Mouse (Mus musculus): Measurements from ENCODE around the gene Gm21750. TPM values are rescaled to one million over a fixed set of nuclear protein-coding genes. Genes with fewer than 3 reads are reported as not detected.

Gene Gm21750
- total RNA-seq, 1 experiment: not detected

GRCm38 (mm10) chr14:73670091-73670490, 9.1 kb downstream of the Gm21750 start:
- TF ChIP-seq ZC3H11A (IDR thresholded peaks at IDR 0.05; ENCODE audit: borderline replicate concordance, low read depth, low read length) (no peak), CHD2 (IDR thresholded peaks at IDR 0.05; ENCODE audit: low read depth, low read length) (no peak), MAFK (IDR thresholded peaks at IDR 0.05; ENCODE audit: insufficient read depth, low read depth, low read length) (no peak), HCFC1 (IDR thresholded peaks at IDR 0.05; ENCODE audit: borderline replicate concordance, insufficient read depth, low read length) (no peak), ZNF384 (IDR thresholded peaks at IDR 0.05; ENCODE audit: low read depth, low read length) (no peak)
- no peak overlapping the region for H3K27ac ChIP-seq (ENCODE audit: insufficient read depth, low read depth, low read length, poor library complexity, severe bottlenecking)
- no peak for DNase-seq (ENCODE audit: low read depth, low spot score)
- no peak overlapping the region for H3K4me3 ChIP-seq (ENCODE audit: insufficient read depth in 1 of 2, low read depth in 1 of 2, low read length in 2 of 2, poor library complexity in 1 of 2, severe bottlenecking in 1 of 2)
- H3K9me3 ChIP-seq (ENCODE audit: control insufficient read depth, insufficient read depth, low read depth, low read length): no peaks in the 10 kb centered on the region
- in situ Hi-C loops (cut with MboI; ENCODE audit: low sequenced_read_pairs in 2 of 2, unreplicated experiment in 2 of 2): no loop called here
- H3K4me1 ChIP-seq (ENCODE audit: control insufficient read depth in 2 of 2, insufficient read depth in 2 of 2, low read length in 2 of 2, poor library complexity in 1 of 2): no peaks in the 10 kb centered on the region
- no peak overlapping the region for H3K9ac ChIP-seq (ENCODE audit: insufficient read depth, low read depth, low read length, poor library complexity, severe bottlenecking)
- H3K36me3 ChIP-seq (ENCODE audit: control insufficient read depth, insufficient read depth, low read length, poor library complexity, severe bottlenecking): no peaks in the 10 kb centered on the region

- Histone ChIP-seq H3K4me3 (ENCODE audit: insufficient read depth in 1 of 2, low read depth in 1 of 2, low read length in 2 of 2, poor library complexity in 1 of 2, severe bottlenecking in 1 of 2) (no peak overlapping the region), H3K4me1 (ENCODE audit: control insufficient read depth in 2 of 2, insufficient read depth in 2 of 2, low read length in 2 of 2, poor library complexity in 1 of 2) (no peaks in the 10 kb centered on the region), H3K36me3 (ENCODE audit: control insufficient read depth, insufficient read depth, low read length, poor library complexity, severe bottlenecking) (no peaks in the 10 kb centered on the region), H3K27ac (ENCODE audit: insufficient read depth, low read depth, low read length, poor library complexity, severe bottlenecking) (no peak overlapping the region), H3K9ac (ENCODE audit: insufficient read depth, low read depth, low read length, poor library complexity, severe bottlenecking) (no peak overlapping the region), H3K9me3 (ENCODE audit: control insufficient read depth, insufficient read depth, low read depth, low read length) (no peaks in the 10 kb centered on the region)
- TF ChIP-seq CHD2 (IDR thresholded peaks at IDR 0.05; ENCODE audit: low read depth, low read length) (no peak), MAFK (IDR thresholded peaks at IDR 0.05; ENCODE audit: insufficient read depth, low read depth, low read length) (no peak), ZNF384 (IDR thresholded peaks at IDR 0.05; ENCODE audit: low read depth, low read length) (no peak), ZC3H11A (IDR thresholded peaks at IDR 0.05; ENCODE audit: borderline replicate concordance, low read depth, low read length) (no peak), HCFC1 (IDR thresholded peaks at IDR 0.05; ENCODE audit: borderline replicate concordance, insufficient read depth, low read length) (no peak)
- no peak for DNase-seq (ENCODE audit: low read depth, low spot score)
- in situ Hi-C loops (cut with MboI; ENCODE audit: low sequenced_read_pairs in 2 of 2, unreplicated experiment in 2 of 2): no loop called here
Observed at GRCm38 (mm10) chr14:73687726-73688125, 26.7 kb downstream of the Gm21750 start.

GRCm38 (mm10) chr14:73688427-73688826, 27.4 kb downstream of the Gm21750 start:
- no peak for DNase-seq (ENCODE audit: low read depth, low spot score)
- in situ Hi-C loops (cut with MboI; ENCODE audit: low sequenced_read_pairs in 2 of 2, unreplicated experiment in 2 of 2): no loop called here
- TF ChIP-seq HCFC1 (IDR thresholded peaks at IDR 0.05; ENCODE audit: borderline replicate concordance, insufficient read depth, low read length) (no peak), ZNF384 (IDR thresholded peaks at IDR 0.05; ENCODE audit: low read depth, low read length) (no peak), ZC3H11A (IDR thresholded peaks at IDR 0.05; ENCODE audit: borderline replicate concordance, low read depth, low read length) (no peak), CHD2 (IDR thresholded peaks at IDR 0.05; ENCODE audit: low read depth, low read length) (no peak), MAFK (IDR thresholded peaks at IDR 0.05; ENCODE audit: insufficient read depth, low read depth, low read length) (no peak)

GRCm38 (mm10) chr14:73700256-73700655, 39.2 kb downstream of the Gm21750 start:
- no peaks in the 10 kb centered on the region for H3K4me1 ChIP-seq (ENCODE audit: control insufficient read depth in 2 of 2, insufficient read depth in 2 of 2, low read length in 2 of 2, poor library complexity in 1 of 2)
- no peak overlapping the region for H3K4me3 ChIP-seq (ENCODE audit: insufficient read depth in 1 of 2, low read depth in 1 of 2, low read length in 2 of 2, poor library complexity in 1 of 2, severe bottlenecking in 1 of 2)
- no peaks in the 10 kb centered on the region for H3K9me3 ChIP-seq (ENCODE audit: control insufficient read depth, insufficient read depth, low read depth, low read length)
- in situ Hi-C loops (cut with MboI; ENCODE audit: low sequenced_read_pairs in 2 of 2, unreplicated experiment in 2 of 2): no loop called here
- no peak overlapping the region for H3K9ac ChIP-seq (ENCODE audit: insufficient read depth, low read depth, low read length, poor library complexity, severe bottlenecking)
- no peak overlapping the region for H3K27ac ChIP-seq (ENCODE audit: insufficient read depth, low read depth, low read length, poor library complexity, severe bottlenecking)
- TF ChIP-seq ZC3H11A (IDR thresholded peaks at IDR 0.05; ENCODE audit: borderline replicate concordance, low read depth, low read length) (no peak), ZNF384 (IDR thresholded peaks at IDR 0.05; ENCODE audit: low read depth, low read length) (no peak), CHD2 (IDR thresholded peaks at IDR 0.05; ENCODE audit: low read depth, low read length) (no peak)
- DNase-seq (ENCODE audit: low read depth, low spot score): no peak
- no peaks in the 10 kb centered on the region for H3K36me3 ChIP-seq (ENCODE audit: control insufficient read depth, insufficient read depth, low read length, poor library complexity, severe bottlenecking)

More at GRCm38 (mm10) chr14:73688427-73688826, 27.4 kb downstream of the Gm21750 start:
- Histone ChIP-seq H3K27ac (ENCODE audit: insufficient read depth, low read depth, low read length, poor library complexity, severe bottlenecking) (no peak overlapping the region), H3K4me1 (ENCODE audit: control insufficient read depth in 2 of 2, insufficient read depth in 2 of 2, low read length in 2 of 2, poor library complexity in 1 of 2) (no peaks in the 10 kb centered on the region), H3K36me3 (ENCODE audit: control insufficient read depth, insufficient read depth, low read length, poor library complexity, severe bottlenecking) (no peaks in the 10 kb centered on the region), H3K9ac (ENCODE audit: insufficient read depth, low read depth, low read length, poor library complexity, severe bottlenecking) (no peak overlapping the region), H3K9me3 (ENCODE audit: control insufficient read depth, insufficient read depth, low read depth, low read length) (no peaks in the 10 kb centered on the region), H3K4me3 (ENCODE audit: insufficient read depth in 1 of 2, low read depth in 1 of 2, low read length in 2 of 2, poor library complexity in 1 of 2, severe bottlenecking in 1 of 2) (no peak overlapping the region)
